Mouse (Mus musculus): ENCODE results near the gene Foxp1.

Foxp1 gene

GRCm38 (mm10) chr6:98948153-98949141 is 574.1 kb downstream of the Foxp1 start:
- in situ Hi-C loops (cut with MboI), result no loop called here

GRCm38 (mm10) chr6:98947486-98948152 is 574.9 kb downstream of the Foxp1 start:
- in situ Hi-C loops (cut with MboI), result no loop called here

GRCm38 (mm10) chr6:98946731-98947130 is 575.8 kb downstream of the Foxp1 start:
- in situ Hi-C loops (cut with MboI), result no loop called here

- in situ Hi-C loops (cut with MboI), result no loop called here
These were observed 576.8 kb downstream of the Foxp1 start for GRCm38 (mm10) chr6:98945496-98946412.

- in situ Hi-C loops (cut with MboI), result no loop called here
These were observed 584.2 kb downstream of the Foxp1 start for GRCm38 (mm10) chr6:98938348-98938747.

- in situ Hi-C loops (cut with MboI), result no loop called here
These were observed 585.0 kb downstream of the Foxp1 start for GRCm38 (mm10) chr6:98937513-98937912.

GRCm38 (mm10) chr6:98936377-98936776 is 586.1 kb downstream of the Foxp1 start:
- in situ Hi-C loops (cut with MboI), result no loop called here

- in situ Hi-C loops (cut with MboI), result no loop called here
These were observed 587.4 kb downstream of the Foxp1 start for GRCm38 (mm10) chr6:98935169-98935568.

- in situ Hi-C loops (cut with MboI), result no loop called here
These were observed 588.1 kb downstream of the Foxp1 start for GRCm38 (mm10) chr6:98934381-98934780.

GRCm38 (mm10) chr6:98933135-98933724 is 589.3 kb downstream of the Foxp1 start:
- in situ Hi-C loops (cut with MboI), result no loop called here

GRCm38 (mm10) chr6:98931881-98932540 is 590.5 kb downstream of the Foxp1 start:
- in situ Hi-C loops (cut with MboI), result no loop called here

GRCm38 (mm10) chr6:98930652-98931300 is 591.7 kb downstream of the Foxp1 start:
- in situ Hi-C loops (cut with MboI), result no loop called here

- in situ Hi-C loops (cut with MboI), result no loop called here
These were observed 594.2 kb downstream of the Foxp1 start for GRCm38 (mm10) chr6:98928365-98928764.

- in situ Hi-C loops (cut with MboI), result no loop called here
These were observed 621.3 kb downstream of the Foxp1 start for GRCm38 (mm10) chr6:98901259-98901658.

- in situ Hi-C loops (cut with MboI), result no loop called here
These were observed 644.3 kb downstream of the Foxp1 start for GRCm38 (mm10) chr6:98878208-98878607.

GRCm38 (mm10) chr6:98876401-98876800 is 646.1 kb downstream of the Foxp1 start:
- in situ Hi-C loops (cut with MboI), result no loop called here

All from mature B cell (primary cell).